Mouse (Mus musculus) limb, embryonic 10.5 days (tissue): ENCODE measurements at regions not wholly inside any gene's neighbourhood (a gene's known extent, or its start where the extent isn't known, plus 50 kb on each side); places are given as distances from the start of the nearest gene placed in this dataset.
"Not testable (repeated sequence)": the region's sequence is repeated elsewhere in the genome, so short reads cannot be mapped to it uniquely, and the experiment has no call there.

Experiments
- DNase-seq: peaks from one replicate; pipeline ENCODE4 v3.0.0-alpha.2; 2017; ENCODE audit warnings: low spot score
- H3K27ac ChIP-seq: fragments of 300-500 bp; sonication (generic); 2 replicates; pipeline ENCODE4 v1.5.1; 2016; ENCODE audit warnings: mild to moderate bottlenecking
- H3K27me3 ChIP-seq: fragments of 300-500 bp; sonication (generic); 2 replicates; pipeline ENCODE4 v1.6.1; 2016; ENCODE audit warnings: low read depth, mild to moderate bottlenecking; ENCODE audit not compliant: poor library complexity, severe bottlenecking
- H3K36me3 ChIP-seq: fragments of 300-500 bp; sonication (generic); 2 replicates; pipeline ENCODE4 v1.6.1; 2016; ENCODE audit warnings: mild to moderate bottlenecking, moderate library complexity
- H3K4me1 ChIP-seq: fragments of 300-500 bp; sonication (generic); 2 replicates; pipeline ENCODE4 v1.6.1; 2016
- H3K4me3 ChIP-seq: fragments of 300-500 bp; sonication (generic); 2 replicates; pipeline ENCODE4 v1.5.1; 2016; ENCODE audit warnings: mild to moderate bottlenecking, moderate library complexity
- H3K9me3 ChIP-seq: fragments of 300-500 bp; sonication (generic); replicated peaks from 2 replicates; pipeline ENCODE4 v1.6.1; 2016; ENCODE audit warnings: mild to moderate bottlenecking
- WGBS: fragments of 180-500 bp; shearing (Covaris S2); methylation state at CpG from one replicate; pipeline ENCODE4 v1.1.7; 2016; 5-methylcytosine and 5-hydroxymethylcytosine counted together

- Histone ChIP-seq H3K27me3 (no peaks in the 10 kb centered on the region), H3K4me3 (no peak overlapping the region), H3K27ac (no peak overlapping the region), H3K4me1 (no peaks in the 10 kb centered on the region), H3K9me3 (no peaks in the 10 kb centered on the region), H3K36me3 (no peaks in the 10 kb centered on the region)
- DNase-seq: no peak
- 90% methylated on average over 4 of the region's 4 CpGs for WGBS
These were observed 151.0 kb upstream of the 2610301B20Rik start for GRCm38 (mm10) chr4:10723341-10723740.

DNA sequence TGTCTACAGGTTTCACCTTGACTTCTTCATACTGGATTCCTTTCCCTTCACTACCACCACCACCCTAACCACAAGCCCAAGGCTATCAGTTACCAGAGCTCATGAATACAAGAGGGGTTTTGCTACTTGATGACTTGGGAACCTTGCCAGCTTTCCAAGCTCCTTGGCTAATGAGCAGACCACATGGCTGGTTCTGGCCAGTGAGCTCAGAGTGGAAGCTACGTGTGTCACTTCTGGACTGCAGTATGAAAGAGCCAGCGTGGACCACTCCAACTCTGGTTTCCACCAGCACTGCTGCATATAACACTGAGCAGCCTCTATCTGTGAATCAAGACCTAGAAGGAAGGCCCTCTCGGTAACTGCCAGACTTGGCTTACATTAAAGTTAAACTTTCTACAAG is 146.4 kb upstream of the 2610301B20Rik start:
- Histone ChIP-seq H3K4me1 (0 out of 2 replicates have a peak, but pooled peaks cover 3% of the 10 kb centered on the region), H3K4me3 (no peak overlapping the region), H3K27ac (no peak overlapping the region), H3K9me3 (no peaks in the 10 kb centered on the region), H3K27me3 (no peaks in the 10 kb centered on the region), H3K36me3 (no peaks in the 10 kb centered on the region)
- DNase-seq: no peak
- 95% methylated on average over 3 of the region's 3 CpGs for WGBS

DNA sequence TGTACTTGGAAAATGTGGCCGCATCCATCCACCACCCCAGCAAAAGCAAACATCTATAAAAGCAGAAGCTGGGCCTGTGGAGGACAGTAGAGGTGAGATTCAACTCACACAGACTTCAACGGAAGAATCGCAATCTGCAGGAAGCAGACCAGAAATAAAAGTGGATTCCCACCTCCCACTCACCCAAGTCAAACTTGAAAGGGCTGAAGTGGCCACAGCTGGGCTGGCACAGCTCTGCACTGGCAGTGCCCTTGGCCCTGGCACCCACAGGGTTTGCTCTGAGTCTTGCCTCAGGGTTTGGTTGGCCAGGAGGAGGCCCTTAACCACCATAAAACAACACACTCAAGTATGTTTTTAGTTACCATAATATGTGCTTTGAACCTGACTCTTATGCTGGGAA is 129.1 kb upstream of the 2610301B20Rik start:
- Histone ChIP-seq H3K9me3 (no peaks in the 10 kb centered on the region), H3K27me3 (no peaks in the 10 kb centered on the region), H3K4me1 (no peaks in the 10 kb centered on the region), H3K4me3 (no peak overlapping the region), H3K27ac (no peak overlapping the region), H3K36me3 (no peaks in the 10 kb centered on the region)
- DNase-seq: peak; percentile 15
- 83% methylated on average over 3 of the region's 3 CpGs for WGBS

- H3K36me3 ChIP-seq: no peaks in the 10 kb centered on the region
- DNase-seq: no peak
These were observed 125.5 kb upstream of the 2610301B20Rik start for GRCm38 (mm10) chr4:10748816-10749215.

DNA sequence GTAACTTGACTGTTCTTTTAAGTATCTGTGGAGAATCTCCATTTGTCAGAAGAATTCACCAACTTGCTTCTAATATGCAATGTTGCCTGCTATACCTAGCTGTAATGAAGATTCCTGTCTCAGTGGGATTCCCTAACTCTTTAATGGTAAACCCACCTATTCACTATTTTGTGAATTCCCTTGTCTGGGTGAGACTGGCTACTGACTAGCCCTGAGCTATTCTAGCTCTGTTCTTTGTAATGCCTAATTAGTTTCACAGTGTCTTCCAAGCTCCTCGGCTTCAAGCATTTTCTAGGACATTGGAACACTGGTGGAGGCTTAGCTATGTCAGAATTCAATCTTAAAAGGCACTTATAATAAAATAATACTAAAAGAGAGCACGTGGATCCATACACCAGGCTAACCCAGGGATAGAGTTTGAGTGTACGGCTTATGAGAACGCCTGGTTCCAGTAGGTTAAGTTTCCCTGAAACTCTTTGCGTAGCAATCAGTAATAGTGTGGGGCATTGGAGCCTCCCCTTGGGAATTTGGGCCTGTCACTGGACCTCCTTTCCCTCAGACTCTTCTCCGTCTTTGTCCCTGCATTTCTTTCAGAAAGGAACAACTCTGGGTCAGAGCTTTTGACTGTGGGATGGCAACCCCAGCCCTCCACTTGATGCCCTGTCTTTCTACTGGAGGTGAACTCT is 123.8 kb upstream of the 2610301B20Rik start:
- not testable (repeated sequence) for H3K9me3 ChIP-seq, H3K27me3 ChIP-seq, H3K27ac ChIP-seq, H3K4me1 ChIP-seq, H3K36me3 ChIP-seq, H3K4me3 ChIP-seq
- WGBS: 77% methylated on average over 6 of the region's 6 CpGs
- peak; percentile 7 for DNase-seq

More at GRCm38 (mm10) chr4:10748816-10749215, 125.5 kb upstream of the 2610301B20Rik start:
- Histone ChIP-seq H3K27me3 (no peaks in the 10 kb centered on the region), H3K4me1 (no peaks in the 10 kb centered on the region), H3K9me3 (no peaks in the 10 kb centered on the region), H3K27ac (no peak overlapping the region), H3K4me3 (no peak overlapping the region)
- WGBS: 92% methylated on average over 8 of the region's 8 CpGs

GRCm38 (mm10) chr4:10753176-10753575 is 121.1 kb upstream of the 2610301B20Rik start:
- H3K4me1 ChIP-seq: no peaks in the 10 kb centered on the region
- H3K27ac ChIP-seq: no peak overlapping the region
- no peaks in the 10 kb centered on the region for H3K36me3 ChIP-seq
- H3K4me3 ChIP-seq: no peak overlapping the region
- peak; percentile 15 for DNase-seq
- WGBS: 85% methylated on average over 5 of the region's 5 CpGs
- H3K9me3 ChIP-seq: no peaks in the 10 kb centered on the region
- no peaks in the 10 kb centered on the region for H3K27me3 ChIP-seq

DNA sequence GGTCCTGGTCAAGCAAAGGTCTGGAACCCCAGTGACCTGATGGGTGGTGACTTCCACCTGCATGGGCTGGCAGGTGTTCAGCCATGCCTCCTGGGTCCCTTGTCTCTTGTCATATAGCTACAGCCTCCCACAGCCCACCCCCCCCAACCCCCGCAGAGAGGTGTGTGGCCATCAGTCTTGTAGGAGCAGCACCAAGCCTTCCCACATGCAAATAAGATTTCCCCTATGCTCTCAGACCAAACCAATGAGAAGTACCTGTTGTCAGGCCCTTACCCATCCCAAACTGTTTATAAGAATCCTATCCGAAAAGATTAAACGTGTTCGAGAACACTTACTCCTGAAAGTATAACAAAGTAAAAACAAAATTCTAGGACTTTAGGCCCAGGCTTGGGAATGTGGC is 114.8 kb upstream of the 2610301B20Rik start:
- 93% methylated on average over 4 of the region's 4 CpGs for WGBS
- DNase-seq: no peak
- no peaks in the 10 kb centered on the region for H3K4me1 ChIP-seq

GRCm38 (mm10) chr4:10767676-10768075 is 106.6 kb upstream of the 2610301B20Rik start:
- Histone ChIP-seq H3K36me3 (no peaks in the 10 kb centered on the region), H3K9me3 (no peaks in the 10 kb centered on the region), H3K27ac (no peak overlapping the region), H3K27me3 (no peaks in the 10 kb centered on the region), H3K4me3 (no peak overlapping the region), H3K4me1 (no peaks in the 10 kb centered on the region; the same call in 1 of the 2 replicates)
- DNase-seq: no peak
- 89% methylated on average over 6 of the region's 6 CpGs for WGBS

More for the DNA sequence above, 114.8 kb upstream of the 2610301B20Rik start:
- no peaks in the 10 kb centered on the region for H3K9me3 ChIP-seq
- no peak overlapping the region for H3K4me3 ChIP-seq
- no peaks in the 10 kb centered on the region for H3K27me3 ChIP-seq
- H3K27ac ChIP-seq: no peak overlapping the region
- H3K36me3 ChIP-seq: no peaks in the 10 kb centered on the region

DNA sequence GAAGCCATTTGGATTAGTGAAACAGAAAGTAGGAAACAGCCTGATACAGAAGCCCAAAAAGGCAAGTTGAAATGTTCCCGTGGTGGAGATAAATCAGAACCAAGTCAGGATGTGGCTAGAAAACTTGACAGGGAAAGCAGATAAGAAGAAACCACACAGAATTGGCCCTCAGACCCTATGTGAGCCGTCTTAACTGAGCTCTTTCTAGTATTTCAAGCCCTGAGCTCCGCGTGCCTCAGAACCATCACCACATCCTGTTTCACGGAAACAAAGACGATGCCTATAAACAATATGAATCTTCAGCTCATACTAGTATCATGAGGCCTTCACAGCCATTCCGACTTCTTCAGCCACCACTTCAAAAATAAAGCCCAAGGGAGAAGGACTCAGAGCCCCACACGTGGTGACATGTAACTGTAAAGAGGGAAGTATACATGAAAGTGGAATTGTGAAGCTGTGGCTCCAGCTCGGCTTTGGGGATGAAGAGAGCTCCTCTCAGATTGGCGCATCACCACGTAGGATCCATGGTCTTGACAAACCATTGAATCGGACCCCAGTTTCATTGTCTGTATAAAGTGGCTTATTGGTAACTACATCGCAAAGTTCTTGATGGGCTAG is 104.2 kb upstream of the 2610301B20Rik start:
- DNase-seq: no peak
- Histone ChIP-seq H3K27me3 (no peaks in the 10 kb centered on the region), H3K36me3 (no peaks in the 10 kb centered on the region), H3K4me1 (peaks cover 9% of the 10 kb centered on the region), H3K4me3 (no peak overlapping the region), H3K9me3 (no peaks in the 10 kb centered on the region), H3K27ac (no peak overlapping the region)
- 93% methylated on average over 13 of the region's 13 CpGs for WGBS

DNA sequence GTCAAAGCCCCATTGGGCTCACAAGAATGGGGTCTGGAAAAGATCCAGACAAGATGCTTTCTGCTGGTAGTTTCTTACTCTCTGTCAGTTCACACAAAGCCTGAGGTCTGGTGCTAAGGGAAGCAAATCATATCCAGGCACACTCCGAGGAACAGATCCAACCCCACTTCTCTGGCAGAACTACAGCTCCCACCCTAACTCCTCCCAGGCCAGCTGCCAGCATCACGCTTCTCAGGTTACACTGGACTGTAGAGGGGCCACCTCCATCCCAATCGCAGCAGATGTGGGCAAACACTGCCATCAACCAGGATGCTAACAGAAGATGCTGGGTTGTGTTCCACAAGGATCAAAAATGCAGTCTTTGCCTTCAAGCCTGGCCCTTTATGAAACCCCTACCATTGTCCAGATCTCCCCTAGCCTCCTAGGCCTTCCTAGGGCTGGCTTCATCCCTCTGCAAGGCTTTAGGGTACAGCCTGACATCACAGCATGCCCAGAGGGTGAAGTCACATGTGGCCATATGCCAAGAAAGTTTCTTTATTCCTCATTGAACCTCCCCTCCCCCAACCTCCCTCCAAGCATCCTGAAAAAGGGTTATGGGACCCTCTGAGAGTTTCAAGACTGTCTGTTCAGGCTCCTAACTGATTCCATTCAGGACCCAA is 99.6 kb upstream of the 2610301B20Rik start:
- H3K27me3 ChIP-seq: no peaks in the 10 kb centered on the region
- no peaks in the 10 kb centered on the region for H3K9me3 ChIP-seq
- H3K36me3 ChIP-seq: no peaks in the 10 kb centered on the region
- H3K4me1 ChIP-seq: peaks cover 11% of the 10 kb centered on the region
- 17% methylated on average over 3 of the region's 3 CpGs for WGBS
- no peak overlapping the region for H3K4me3 ChIP-seq
- H3K27ac ChIP-seq: peak overlapping the region; percentile 75
- peak; percentile 74 for DNase-seq

GRCm38 (mm10) chr4:10786701-10787100 is 87.6 kb upstream of the 2610301B20Rik start:
- Histone ChIP-seq H3K4me1 (peaks cover 2% of the 10 kb centered on the region; the same call in 1 of the 2 replicates), H3K9me3 (no peaks in the 10 kb centered on the region), H3K36me3 (no peaks in the 10 kb centered on the region), H3K27me3 (no peaks in the 10 kb centered on the region), H3K4me3 (no peak overlapping the region), H3K27ac (no peak overlapping the region)
- no peak for DNase-seq
- 94% methylated on average over 2 of the region's 2 CpGs for WGBS

DNA sequence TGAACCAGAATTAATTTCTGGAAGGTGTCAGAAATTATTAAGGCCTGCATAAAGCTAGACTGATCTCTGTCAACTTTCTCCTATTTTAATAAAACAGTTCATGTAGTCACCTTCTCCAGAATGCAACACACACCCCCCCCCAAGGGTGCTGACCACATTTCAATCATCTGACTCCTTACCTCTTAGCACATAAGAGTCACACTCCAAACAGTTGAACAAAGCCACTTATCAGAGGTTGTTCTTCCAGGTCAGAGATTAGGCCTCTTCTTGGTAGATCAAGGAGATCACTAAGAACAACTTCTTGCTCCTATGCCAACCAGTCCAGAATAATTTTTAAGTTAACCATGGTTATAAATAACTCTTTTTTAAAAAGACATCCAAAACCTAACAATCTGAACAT is 86.0 kb upstream of the 2610301B20Rik start:
- H3K4me1 ChIP-seq: peaks cover 2% of the 10 kb centered on the region; the same call in 1 of the 2 replicates
- no peaks in the 10 kb centered on the region for H3K27me3 ChIP-seq
- no peak overlapping the region for H3K27ac ChIP-seq
- no peak overlapping the region for H3K4me3 ChIP-seq
- no peaks in the 10 kb centered on the region for H3K36me3 ChIP-seq
- no peak for DNase-seq
- H3K9me3 ChIP-seq: no peaks in the 10 kb centered on the region

GRCm38 (mm10) chr4:10789141-10789540 is 85.2 kb upstream of the 2610301B20Rik start:
- 82% methylated on average over 3 of the region's 3 CpGs for WGBS
- DNase-seq: no peak
- no peak overlapping the region for H3K27ac ChIP-seq
- no peaks in the 10 kb centered on the region for H3K36me3 ChIP-seq
- no peaks in the 10 kb centered on the region for H3K9me3 ChIP-seq
- H3K4me3 ChIP-seq: no peak overlapping the region
- no peaks in the 10 kb centered on the region for H3K27me3 ChIP-seq
- peaks cover 6% of the 10 kb centered on the region for H3K4me1 ChIP-seq
